In genomic region chr10:14703830-14704420, GRCm38 (mm10) we compare ENCODE assay signal across 10 mouse cellular contexts. TPM values are rescaled to one million over a fixed set of nuclear protein-coding genes. Genes with fewer than 3 reads are reported as not detected.
DNase-seq lines count a peak whose midpoint lies in the region; ATAC-seq lines count a peak whose summit lies in the region.
"Had no signal": no experiment of that assay in that cellular context is flagged by ENCODE, and none has a peak within 500 bp of the region (broad histone marks: within the 10 kb centered on the region; RNA-seq: fewer than 3 reads in every experiment).

No protein-coding gene starts in this region.

- H3K27me3 ChIP-seq in heart, embryonic 14.5 days (ENCODE audit: control insufficient read depth, insufficient read depth, low read length): no peaks in the 10 kb centered on the region
- H3K27me3 ChIP-seq in hindbrain, embryonic 13.5 days: no peaks in the 10 kb centered on the region
- no peaks in the 10 kb centered on the region for H3K27me3 ChIP-seq in midbrain, embryonic 10.5 days (ENCODE audit: low read depth, poor library complexity, severe bottlenecking)

- peak overlapping the region; percentile 88 for H3K9ac ChIP-seq in heart, embryonic 14.5 days (ENCODE audit: low read length)
- H3K9ac ChIP-seq in hindbrain, embryonic 13.5 days: peak overlapping the region; percentile 90

- H3K4me3 ChIP-seq in heart, embryonic 14.5 days (ENCODE audit: control insufficient read depth in 1 of 2, insufficient read depth in 1 of 2, low read depth in 1 of 2, low read length in 2 of 2): peak overlapping the region in 1 of 2 experiments; percentile 98; a peak in 2 of 4 replicates
- H3K4me3 ChIP-seq in hindbrain, embryonic 13.5 days: peak overlapping the region; percentile 94
- peak overlapping the region; percentile 87 for H3K4me3 ChIP-seq in midbrain, embryonic 10.5 days

- WGBS in heart, embryonic 14.5 days: 67% methylated on average over 4 of the region's 4 CpGs
- WGBS in hindbrain, embryonic 13.5 days: 31% methylated on average over 4 of the region's 4 CpGs
- 38% methylated on average over 4 of the region's 4 CpGs for WGBS in midbrain, embryonic 10.5 days

- DNase-seq in heart, postnatal 4 days: no peak
- peak; percentile 61 for DNase-seq in ZHBTc4 (ENCODE audit: low read depth, low spot score)
- no peak for DNase-seq in midbrain, embryonic 10.5 days (ENCODE audit: low spot score)
- no peak for DNase-seq in cerebellum, adult 9-11 months
- DNase-seq in kidney, postnatal 36 days: no peak
- DNase-seq in spleen, postnatal 4 days (ENCODE audit: low spot score in 2 of 2): no peak
- DNase-seq: cerebellum, adult 18-20 months had no signal

- no peak overlapping the region for H3K27ac ChIP-seq in heart, embryonic 14.5 days (replicated peaks in 1 of 2; ENCODE audit: control insufficient read depth in 1 of 2, insufficient read depth in 1 of 2, low read depth in 2 of 2, low read length in 2 of 2)
- H3K27ac ChIP-seq in hindbrain, embryonic 13.5 days: peak overlapping the region; percentile 58
- peak overlapping the region; percentile 89 for H3K27ac ChIP-seq in midbrain, embryonic 10.5 days (replicated peaks)

- peaks cover 0 to 10% of the 10 kb centered on the region in 2 experiments; a peak in 2 of 4 replicates for H3K4me1 ChIP-seq in heart, embryonic 14.5 days (ENCODE audit: control insufficient read depth in 2 of 2, insufficient read depth in 2 of 2, low read length in 2 of 2)
- H3K4me1 ChIP-seq in hindbrain, embryonic 13.5 days (replicated peaks): peaks cover 20% of the 10 kb centered on the region
- peaks cover 32% of the 10 kb centered on the region for H3K4me1 ChIP-seq in midbrain, embryonic 10.5 days

- H3K4me2 ChIP-seq in heart, embryonic 14.5 days (ENCODE audit: low read length): peak overlapping the region; percentile 88
- peak overlapping the region; percentile 66 for H3K4me2 ChIP-seq in hindbrain, embryonic 13.5 days

- H3K9me3 ChIP-seq in heart, embryonic 14.5 days (ENCODE audit: control insufficient read depth, low read length): no peaks in the 10 kb centered on the region
- 0 out of 2 replicates have a peak, but pooled peaks cover 4% of the 10 kb centered on the region for H3K9me3 ChIP-seq in hindbrain, embryonic 13.5 days
- no peaks in the 10 kb centered on the region for H3K9me3 ChIP-seq in midbrain, embryonic 10.5 days (replicated peaks)

- no peaks in the 10 kb centered on the region for H3K36me3 ChIP-seq in heart, embryonic 14.5 days (ENCODE audit: control insufficient read depth, insufficient read depth, low read length)
- H3K36me3 ChIP-seq in hindbrain, embryonic 13.5 days: no peaks in the 10 kb centered on the region
- H3K36me3 ChIP-seq in midbrain, embryonic 10.5 days: peaks cover 3% of the 10 kb centered on the region; the same call in 1 of the 2 replicates

- ATAC-seq in heart, embryonic 14.5 days (ENCODE audit: insufficient number of reproducible peaks, insufficient read depth, low FRiP score, low read depth): no peak
- no peak for ATAC-seq in hindbrain, embryonic 13.5 days (ENCODE audit: low FRiP score)

RNA-seq across cellular contexts. Expression of gene Vta1, which starts 1.4 kb away (rescaled TPM):
- polyA plus RNA-seq in heart, embryonic 14.5 days (2014; fragmentation: Nextera tagmentation; extraction: Ambion mirVana): 85.8 and 96.7 TPM in 2 replicates
- 10 to 100 TPM; 45.4 to 47.6 TPM for total RNA-seq in heart, postnatal 4 days (2021)
- polyA plus RNA-seq in hindbrain, embryonic 13.5 days (2015; fragmentation: Nextera tagmentation; extraction: Ambion mirVana): 207 TPM in 2 replicates
- 181 and 193 TPM in 2 replicates for polyA plus RNA-seq in midbrain, embryonic 10.5 days (2016; fragmentation: Nextera tagmentation; extraction: Ambion mirVana)

RNA-seq across cellular contexts. Expression of gene Nmbr, which starts 1.5 kb away (rescaled TPM):
- 0.41 TPM in 1 of 2 replicates, not detected in the other for polyA plus RNA-seq in heart, embryonic 14.5 days (2014; fragmentation: Nextera tagmentation; extraction: Ambion mirVana)
- under 1 TPM in 1 of 2 experiments, not detected in 1; 0.41 TPM for total RNA-seq in heart, postnatal 4 days (2021)
- 1.0 and 1.2 TPM in 2 replicates for polyA plus RNA-seq in hindbrain, embryonic 13.5 days (2015; fragmentation: Nextera tagmentation; extraction: Ambion mirVana)
- 0.51 and 0.72 TPM in 2 replicates for polyA plus RNA-seq in midbrain, embryonic 10.5 days (2016; fragmentation: Nextera tagmentation; extraction: Ambion mirVana)
- total RNA-seq: granulocyte monocyte progenitor cell, adult 5-6 weeks had no signal

RNA-seq across cellular contexts. Expression of gene Gje1, which starts 14.1 kb away (rescaled TPM):
- not detected in 2 replicates for polyA plus RNA-seq in heart, embryonic 14.5 days (2014; fragmentation: Nextera tagmentation; extraction: Ambion mirVana)
- not detected for total RNA-seq in heart, postnatal 4 days (2021)
- 0.13 TPM in 1 of 2 replicates, not detected in the other for polyA plus RNA-seq in hindbrain, embryonic 13.5 days (2015; fragmentation: Nextera tagmentation; extraction: Ambion mirVana)
- polyA plus RNA-seq in midbrain, embryonic 10.5 days (2016; fragmentation: Nextera tagmentation; extraction: Ambion mirVana): not detected in 2 replicates
- total RNA-seq: granulocyte monocyte progenitor cell, adult 5-6 weeks had no signal

Comparison
In these comparisons a context has a peak if more than half of its experiments do, and no peak if none do; other contexts are left out.
1. H3K27ac ChIP-seq: peak in hindbrain, embryonic 13.5 days (single experiment) and midbrain, embryonic 10.5 days (single experiment); none in heart, embryonic 14.5 days (0 of 2).